Mouse (Mus musculus): ENCODE measurements around the gene Trim58. TPM values are rescaled to one million over a fixed set of nuclear protein-coding genes. Genes with fewer than 3 reads are reported as not detected.

The Trim58 gene
- polyA plus RNA-seq, 1 experiment from 2014 or later, result not detected

- no peak for ATAC-seq (ENCODE audit: insufficient number of reproducible peaks, low FRiP score, low TSS enrichment, low read depth)
- Histone ChIP-seq H3K27ac (no peak overlapping the region), H3K4me1 (no peaks in the 10 kb centered on the region)
Observed at GRCm38 (mm10) chr11:58669252-58669651, 29.0 kb downstream of the Trim58 start.

GRCm38 (mm10) chr11:58671825-58672224 lies 31.6 kb downstream of the Trim58 start:
- no peak overlapping the region for H3K4me2 ChIP-seq
- WGBS, result 48% methylated on average over 4 of the region's 4 CpGs
- no peaks in the 10 kb centered on the region for H3K27me3 ChIP-seq
- H3K4me1 ChIP-seq, result no peaks in the 10 kb centered on the region
- no peak overlapping the region for H3K4me3 ChIP-seq
- no peaks in the 10 kb centered on the region for H3K9me3 ChIP-seq
- no peaks in the 10 kb centered on the region for H3K36me3 ChIP-seq
- no peak overlapping the region for H3K9ac ChIP-seq
- no peak for ATAC-seq (ENCODE audit: insufficient number of reproducible peaks, low FRiP score, low TSS enrichment, low read depth)
- H3K27ac ChIP-seq, result no peak overlapping the region

More at GRCm38 (mm10) chr11:58669252-58669651, 29.0 kb downstream of the Trim58 start:
- Histone ChIP-seq H3K27me3 (no peaks in the 10 kb centered on the region), H3K4me2 (no peak overlapping the region), H3K9me3 (no peaks in the 10 kb centered on the region), H3K4me3 (no peak overlapping the region), H3K36me3 (no peaks in the 10 kb centered on the region), H3K9ac (no peak overlapping the region)

GRCm38 (mm10) chr11:58680799-58681198 lies 40.5 kb downstream of the Trim58 start, which contains the start of gene Olfr320:
Gene Olfr320 (plus strand): TSS chr11:58681099.
- Histone ChIP-seq H3K4me1 (no peaks in the 10 kb centered on the region), H3K36me3 (no peaks in the 10 kb centered on the region), H3K9ac (no peak within 1 kb of the TSS), H3K9me3 (no peaks in the 10 kb centered on the region), H3K27ac (no peak within 1 kb of the TSS), H3K4me3 (no peak within 1 kb of the TSS), H3K27me3 (no peaks in the 10 kb centered on the region), H3K4me2 (no peak within 1 kb of the TSS)
- WGBS, result 68% methylated on average over 1 of the region's 1 CpGs
- ATAC-seq (ENCODE audit: insufficient number of reproducible peaks, low FRiP score, low TSS enrichment, low read depth), result no peak

- no peak for ATAC-seq (ENCODE audit: insufficient number of reproducible peaks, low FRiP score, low TSS enrichment, low read depth)
- Histone ChIP-seq H3K27me3 (no peaks in the 10 kb centered on the region), H3K4me2 (no peak within 1 kb of the TSS), H3K4me3 (no peak within 1 kb of the TSS), H3K4me1 (no peaks in the 10 kb centered on the region), H3K9ac (no peak within 1 kb of the TSS), H3K9me3 (no peaks in the 10 kb centered on the region), H3K36me3 (no peaks in the 10 kb centered on the region), H3K27ac (no peak within 1 kb of the TSS)
- WGBS, result 79% methylated on average over 3 of the region's 3 CpGs
Observed at GRCm38 (mm10) chr11:58698862-58699261, 58.6 kb downstream of the Trim58 start, which contains the start of gene Olfr319. Gene Olfr319 (plus strand): TSS chr11:58699162.

Other genes starting within 250 kb of the Trim58 start
- gene 1810065E05Rik, start 219.4 kb upstream of the Trim58 start, polyA plus RNA-seq (2015; fragmentation: Nextera tagmentation; extraction: Ambion mirVana), result not detected in 2 replicates
- gene Gm12253, start 207.9 kb upstream of the Trim58 start, polyA plus RNA-seq (2015; fragmentation: Nextera tagmentation; extraction: Ambion mirVana), result not detected in 2 replicates
- not detected in 2 replicates for gene Lypd9, start 187.5 kb upstream of the Trim58 start, polyA plus RNA-seq (2015; fragmentation: Nextera tagmentation; extraction: Ambion mirVana)
- not detected in 2 replicates for gene Olfr30, start 178.2 kb upstream of the Trim58 start, polyA plus RNA-seq (2015; fragmentation: Nextera tagmentation; extraction: Ambion mirVana)
- gene Olfr332, start 147.9 kb upstream of the Trim58 start, polyA plus RNA-seq (2015; fragmentation: Nextera tagmentation; extraction: Ambion mirVana), result not detected in 2 replicates
- gene Olfr331, start 137.9 kb upstream of the Trim58 start, polyA plus RNA-seq (2015; fragmentation: Nextera tagmentation; extraction: Ambion mirVana), result not detected in 2 replicates
- not detected in 2 replicates for gene Olfr330, start 105.6 kb upstream of the Trim58 start, polyA plus RNA-seq (2015; fragmentation: Nextera tagmentation; extraction: Ambion mirVana)
- not detected in 2 replicates for gene Olfr329-ps, start 94.0 kb upstream of the Trim58 start, polyA plus RNA-seq (2015; fragmentation: Nextera tagmentation; extraction: Ambion mirVana)
- gene Olfr328, start 84.8 kb upstream of the Trim58 start, polyA plus RNA-seq (2015; fragmentation: Nextera tagmentation; extraction: Ambion mirVana), result not detected in 2 replicates
- gene Olfr224, start 69.9 kb upstream of the Trim58 start, polyA plus RNA-seq (2015; fragmentation: Nextera tagmentation; extraction: Ambion mirVana), result not detected in 2 replicates
- not detected in 2 replicates for gene Olfr325, start 62.7 kb upstream of the Trim58 start, polyA plus RNA-seq (2015; fragmentation: Nextera tagmentation; extraction: Ambion mirVana)
- gene Olfr324, start 45.4 kb upstream of the Trim58 start, polyA plus RNA-seq (2015; fragmentation: Nextera tagmentation; extraction: Ambion mirVana), result not detected in 2 replicates
- gene 2210407C18Rik, start 24.4 kb upstream of the Trim58 start, polyA plus RNA-seq (2015; fragmentation: Nextera tagmentation; extraction: Ambion mirVana), result not detected in 2 replicates
- gene Olfr323, start 10.0 kb upstream of the Trim58 start, polyA plus RNA-seq (2015; fragmentation: Nextera tagmentation; extraction: Ambion mirVana), result not detected in 2 replicates
- gene Olfr322, start 18.3 kb downstream of the Trim58 start, polyA plus RNA-seq (2015; fragmentation: Nextera tagmentation; extraction: Ambion mirVana), result not detected in 2 replicates
- gene Olfr320, start 40.6 kb downstream of the Trim58 start, polyA plus RNA-seq (2015; fragmentation: Nextera tagmentation; extraction: Ambion mirVana), result not detected in 2 replicates
- gene Olfr319, start 58.7 kb downstream of the Trim58 start, polyA plus RNA-seq (2015; fragmentation: Nextera tagmentation; extraction: Ambion mirVana), result not detected in 2 replicates
- gene Olfr318, start 83.5 kb downstream of the Trim58 start, polyA plus RNA-seq (2015; fragmentation: Nextera tagmentation; extraction: Ambion mirVana), result not detected in 2 replicates
- gene Olfr317, start 98.7 kb downstream of the Trim58 start, polyA plus RNA-seq (2015; fragmentation: Nextera tagmentation; extraction: Ambion mirVana), result not detected in 2 replicates
- gene Olfr316, start 112.3 kb downstream of the Trim58 start, polyA plus RNA-seq (2015; fragmentation: Nextera tagmentation; extraction: Ambion mirVana), result not detected in 2 replicates
- gene Olfr315, start 132.7 kb downstream of the Trim58 start, polyA plus RNA-seq (2015; fragmentation: Nextera tagmentation; extraction: Ambion mirVana), result not detected in 2 replicates
- gene Olfr314, start 142.5 kb downstream of the Trim58 start, polyA plus RNA-seq (2015; fragmentation: Nextera tagmentation; extraction: Ambion mirVana), result not detected in 2 replicates
- gene Fam183b, start 161.5 kb downstream of the Trim58 start, polyA plus RNA-seq (2015; fragmentation: Nextera tagmentation; extraction: Ambion mirVana), result not detected in 2 replicates
- not detected in 2 replicates for gene Olfr313, start 174.5 kb downstream of the Trim58 start, polyA plus RNA-seq (2015; fragmentation: Nextera tagmentation; extraction: Ambion mirVana)
- not detected in 2 replicates for gene Olfr312, start 188.8 kb downstream of the Trim58 start, polyA plus RNA-seq (2015; fragmentation: Nextera tagmentation; extraction: Ambion mirVana)
- gene Olfr311, start 198.8 kb downstream of the Trim58 start, polyA plus RNA-seq (2015; fragmentation: Nextera tagmentation; extraction: Ambion mirVana), result not detected in 2 replicates
- 8.2 and 8.9 TPM in 2 replicates for gene Gm12258, start 206.7 kb downstream of the Trim58 start, polyA plus RNA-seq (2015; fragmentation: Nextera tagmentation; extraction: Ambion mirVana)
- gene 2810021J22Rik, start 226.8 kb downstream of the Trim58 start, polyA plus RNA-seq (2015; fragmentation: Nextera tagmentation; extraction: Ambion mirVana), result 7.2 and 9.1 TPM in 2 replicates

All from limb, embryonic 15.5 days (tissue).